Mouse (Mus musculus) macrophage (primary cell): ENCODE results near the gene Slc22a14. TPM values are rescaled to one million over a fixed set of nuclear protein-coding genes. Genes with fewer than 3 reads are reported as not detected.

Source experiments
- H3K27ac ChIP-seq: fragments of 350-480 bp; formaldehyde crosslinking; 2 replicates; pipeline ENCODE4 v1.9.0; 2021
- H3K36me3 ChIP-seq: fragments of 350-480 bp; formaldehyde crosslinking; 2 replicates; pipeline ENCODE4 v1.9.0; 2021; ENCODE audit errors: inconsistent target
- H3K4me3 ChIP-seq: fragments of 350-480 bp; formaldehyde crosslinking; 2 replicates; pipeline ENCODE4 v1.9.0; 2021; ENCODE audit errors: inconsistent target
- H3K79me2 ChIP-seq: fragments of 350-480 bp; formaldehyde crosslinking; 2 replicates; pipeline ENCODE4 v1.9.0; 2021; ENCODE audit errors: inconsistent target
- WGBS: methylation state at CpG from one replicate; pipeline ENCODE4 v1.1.7; 2026; ENCODE audit warnings: inconsistent platforms; ENCODE audit not compliant: missing documents; 5-methylcytosine and 5-hydroxymethylcytosine counted together
- polyA plus RNA-seq: library from polyadenylated mRNA; stranded (reverse); fragments of 250-400 nt; gene quantifications from 3 replicates; pipeline ENCODE4 v1.2.4, GENCODE M21; 2018; ENCODE audit warnings: inconsistent platforms

Slc22a14 gene
- polyA plus RNA-seq, 1 experiment from 2014 or later: not detected

- Histone ChIP-seq H3K79me2 (no peaks in the 10 kb centered on the region), H3K27ac (no peak overlapping the region), H3K4me3 (no peak overlapping the region), H3K36me3 (no peaks in the 10 kb centered on the region)
- WGBS: 89% methylated on average over 8 of the region's 8 CpGs
These were observed 209.9 kb downstream of the Slc22a14 start for GRCm38 (mm10) chr9:119155416-119155815.

GRCm38 (mm10) chr9:119151751-119152150, 213.6 kb downstream of the Slc22a14 start:
- Histone ChIP-seq H3K79me2 (no peaks in the 10 kb centered on the region), H3K4me3 (no peak overlapping the region), H3K27ac (no peak overlapping the region), H3K36me3 (no peaks in the 10 kb centered on the region)
- WGBS: 72% methylated on average over 2 of the region's 2 CpGs

- Histone ChIP-seq H3K27ac (no peak overlapping the region), H3K36me3 (no peaks in the 10 kb centered on the region), H3K4me3 (no peak overlapping the region), H3K79me2 (no peaks in the 10 kb centered on the region)
- 11% methylated on average over 4 of the region's 5 CpGs for WGBS
These were observed 215.8 kb downstream of the Slc22a14 start for GRCm38 (mm10) chr9:119149601-119150000.

- Histone ChIP-seq H3K79me2 (no peaks in the 10 kb centered on the region), H3K4me3 (no peak overlapping the region), H3K36me3 (no peaks in the 10 kb centered on the region), H3K27ac (no peak overlapping the region)
- 26% methylated on average over 12 of the region's 13 CpGs for WGBS
These were observed 219.1 kb downstream of the Slc22a14 start for GRCm38 (mm10) chr9:119146098-119146770.

GRCm38 (mm10) chr9:119145638-119146037, 219.7 kb downstream of the Slc22a14 start:
- WGBS: 75% methylated on average over 6 of the region's 6 CpGs
- H3K36me3 ChIP-seq: no peaks in the 10 kb centered on the region
- no peak overlapping the region for H3K4me3 ChIP-seq
- H3K27ac ChIP-seq: no peak overlapping the region
- H3K79me2 ChIP-seq: no peaks in the 10 kb centered on the region

GRCm38 (mm10) chr9:119145137-119145536, 220.2 kb downstream of the Slc22a14 start:
- Histone ChIP-seq H3K4me3 (no peak overlapping the region), H3K36me3 (no peaks in the 10 kb centered on the region), H3K27ac (no peak overlapping the region), H3K79me2 (no peaks in the 10 kb centered on the region)
- WGBS: 94% methylated on average over 9 of the region's 10 CpGs

- no peaks in the 10 kb centered on the region for H3K36me3 ChIP-seq
- WGBS: 90% methylated on average over 8 of the region's 8 CpGs
- no peaks in the 10 kb centered on the region for H3K79me2 ChIP-seq
- H3K27ac ChIP-seq: no peak overlapping the region
- H3K4me3 ChIP-seq: no peak overlapping the region
These were observed 220.7 kb downstream of the Slc22a14 start for GRCm38 (mm10) chr9:119144696-119145095.

GRCm38 (mm10) chr9:119143372-119143771, 222.0 kb downstream of the Slc22a14 start:
- WGBS: 79% methylated on average over 9 of the region's 9 CpGs
- H3K27ac ChIP-seq: no peak overlapping the region
- H3K4me3 ChIP-seq: no peak overlapping the region
- no peaks in the 10 kb centered on the region for H3K36me3 ChIP-seq
- no peaks in the 10 kb centered on the region for H3K79me2 ChIP-seq

GRCm38 (mm10) chr9:119142066-119142465, 223.3 kb downstream of the Slc22a14 start:
- no peaks in the 10 kb centered on the region for H3K79me2 ChIP-seq
- no peak overlapping the region for H3K4me3 ChIP-seq
- no peaks in the 10 kb centered on the region for H3K36me3 ChIP-seq
- no peak overlapping the region for H3K27ac ChIP-seq
- WGBS: 95% methylated on average over 5 of the region's 5 CpGs

- no peak overlapping the region for H3K4me3 ChIP-seq
These were observed 226.5 kb downstream of the Slc22a14 start for GRCm38 (mm10) chr9:119138836-119139235.

GRCm38 (mm10) chr9:119130692-119131091, 234.7 kb downstream of the Slc22a14 start:
- no peak overlapping the region for H3K27ac ChIP-seq
- H3K79me2 ChIP-seq: no peaks in the 10 kb centered on the region
- 48% methylated on average over 5 of the region's 5 CpGs for WGBS
- H3K36me3 ChIP-seq: no peaks in the 10 kb centered on the region
- no peak overlapping the region for H3K4me3 ChIP-seq

More at GRCm38 (mm10) chr9:119138836-119139235, 226.5 kb downstream of the Slc22a14 start:
- Histone ChIP-seq H3K36me3 (no peaks in the 10 kb centered on the region), H3K27ac (no peak overlapping the region), H3K79me2 (no peaks in the 10 kb centered on the region)
- 78% methylated on average over 2 of the region's 2 CpGs for WGBS

GRCm38 (mm10) chr9:119128436-119129181, 236.7 kb downstream of the Slc22a14 start:
- Histone ChIP-seq H3K36me3 (no peaks in the 10 kb centered on the region), H3K79me2 (no peaks in the 10 kb centered on the region), H3K4me3 (no peak overlapping the region), H3K27ac (no peak overlapping the region)
- 85% methylated on average over 11 of the region's 12 CpGs for WGBS

GRCm38 (mm10) chr9:119122596-119123369, 242.6 kb downstream of the Slc22a14 start:
- Histone ChIP-seq H3K27ac (no peak overlapping the region), H3K79me2 (no peaks in the 10 kb centered on the region), H3K4me3 (no peak overlapping the region), H3K36me3 (no peaks in the 10 kb centered on the region)
- 74% methylated on average over 18 of the region's 18 CpGs for WGBS

GRCm38 (mm10) chr9:119120168-119120560, 245.2 kb downstream of the Slc22a14 start:
- 96% methylated on average over 2 of the region's 3 CpGs for WGBS
- no peaks in the 10 kb centered on the region for H3K79me2 ChIP-seq
- H3K27ac ChIP-seq: no peak overlapping the region
- no peak overlapping the region for H3K4me3 ChIP-seq
- H3K36me3 ChIP-seq: no peaks in the 10 kb centered on the region
